Mouse (Mus musculus): Measurements from ENCODE around the gene Triobp.

Triobp gene

GRCm38 (mm10) chr15:78947657-78948056 lies at the start of gene Triobp:
TSS of gene Triobp (plus strand) at chr15:78947724.
- peak; percentile 32 to 50 for DNase-seq

DNA sequence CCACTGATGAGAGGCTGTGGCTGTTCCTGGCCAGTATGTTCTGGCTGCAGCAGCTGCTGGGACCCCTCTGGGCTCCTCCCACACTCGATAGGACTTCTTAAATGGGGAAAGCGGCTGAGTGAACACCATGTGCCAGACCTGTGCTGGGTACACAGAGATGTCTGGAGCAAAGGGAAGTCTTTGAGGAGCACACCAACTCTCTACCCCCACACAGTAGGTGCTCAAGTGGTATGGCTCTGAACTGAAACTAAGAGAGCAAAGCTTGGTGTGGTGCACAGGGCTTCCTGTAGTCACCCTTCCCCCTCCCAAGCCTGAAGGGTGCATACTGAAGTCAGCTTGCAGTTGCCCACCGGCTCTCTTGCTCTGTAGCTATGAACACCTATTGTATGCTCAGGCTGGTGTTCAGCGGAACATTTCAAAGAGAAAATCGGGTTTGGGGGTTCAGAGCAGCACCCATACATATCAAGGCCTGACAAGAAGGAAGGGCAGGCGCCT lies 49.0 kb upstream of the Triobp start:
- DNase-seq: peak in 1 of 2 experiments; percentile 39

DNA sequence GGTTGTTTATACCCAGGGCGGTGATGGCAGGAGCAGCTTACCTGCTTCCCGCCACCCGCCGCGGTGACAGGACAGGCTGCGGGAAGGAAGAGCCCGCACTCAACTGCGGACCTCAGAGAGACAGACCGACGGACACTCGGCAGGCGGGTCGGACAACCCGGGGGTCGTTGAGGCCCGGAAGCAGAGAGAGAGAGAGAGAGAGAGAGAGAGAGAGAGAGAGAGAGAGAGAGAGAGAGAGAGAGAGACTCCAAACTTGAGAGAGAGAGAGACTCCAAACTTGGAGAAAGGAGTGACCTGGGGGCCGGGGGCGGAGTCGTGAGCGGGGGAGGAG lies 48.1 kb upstream of the Triobp start, which contains the start of gene Gm49510:
Gene Gm49510, plus strand, starts transcription at position 259 of the 331 bp plus-strand sequence.
- DNase-seq: peak in 1 of 2 experiments; percentile 36

DNA sequence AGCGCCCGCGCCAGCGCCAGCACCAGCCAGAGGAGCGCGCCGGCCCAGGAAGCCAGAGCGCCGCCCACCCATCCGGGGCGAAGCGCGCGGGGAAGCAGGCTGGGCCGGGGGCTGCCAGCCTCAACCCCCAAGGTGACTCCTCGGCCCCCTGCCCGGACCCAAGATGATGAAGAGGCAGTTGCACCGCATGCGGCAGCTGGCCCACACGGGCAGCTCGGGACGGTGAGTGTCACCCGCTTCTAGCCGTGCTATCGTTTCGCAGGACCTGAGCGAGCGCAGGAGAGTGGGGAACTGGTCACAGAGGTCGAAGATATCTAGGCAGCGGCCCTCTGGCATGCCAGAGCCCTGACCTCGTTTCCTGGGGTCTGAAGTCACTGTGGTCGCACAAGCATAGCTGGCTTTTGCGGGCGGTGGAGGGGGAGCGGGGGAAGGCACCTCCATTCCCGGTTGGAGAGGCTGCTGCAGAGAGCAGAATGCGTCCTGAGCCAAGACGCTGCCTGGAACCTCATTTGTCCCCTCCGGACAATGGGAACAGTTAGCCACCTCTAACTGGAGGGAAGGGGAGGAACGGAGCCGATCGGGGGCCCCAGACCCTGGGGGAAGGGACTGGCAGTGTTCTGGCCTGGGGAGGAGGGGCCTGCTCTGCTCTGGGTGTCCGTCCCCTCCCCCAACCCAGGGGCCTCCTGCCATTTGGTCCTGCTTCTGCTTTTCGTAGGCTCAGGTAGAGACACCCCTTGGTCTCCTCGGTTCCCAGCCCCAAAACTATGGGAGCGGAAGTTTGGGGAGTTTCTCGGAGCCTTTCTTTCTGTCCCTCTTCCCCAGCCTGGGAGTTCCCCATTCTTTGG lies 47.6 kb upstream of the Triobp start, which contains the start of gene Sh3bp1:
Gene Sh3bp1, plus strand, starts transcription at position 29 of the 845 bp plus-strand sequence.
- DNase-seq: peak; percentile 63 to 76

GRCm38 (mm10) chr15:78900585-78901421 lies 46.7 kb upstream of the Triobp start:
- no peak for DNase-seq

GRCm38 (mm10) chr15:78901422-78901789 lies 46.1 kb upstream of the Triobp start:
- DNase-seq: no peak

DNA sequence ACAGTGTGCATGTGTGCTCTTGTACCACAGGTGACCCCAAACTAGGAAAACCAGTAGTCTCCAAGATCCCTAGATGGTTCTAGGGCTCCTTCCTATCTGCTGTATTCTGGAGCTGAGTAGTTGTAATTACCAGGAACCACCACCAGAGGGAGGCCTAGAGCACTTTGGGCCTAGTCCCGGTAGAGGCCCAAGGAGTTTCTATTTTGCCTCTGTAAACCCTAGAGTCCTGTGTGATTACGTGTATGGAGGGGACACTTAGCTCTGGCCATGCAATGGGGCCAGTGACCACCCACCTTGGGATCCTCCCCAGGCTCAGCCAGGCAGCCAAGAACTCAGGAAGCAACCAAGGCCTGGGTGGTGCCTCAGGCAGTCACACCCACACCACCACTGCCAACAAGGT lies 44.3 kb upstream of the Triobp start:
- peak in 1 of 2 experiments; percentile 82 for DNase-seq

GRCm38 (mm10) chr15:78908399-78908798 lies 39.1 kb upstream of the Triobp start:
- no peak for DNase-seq

GRCm38 (mm10) chr15:78908982-78909381 lies 38.5 kb upstream of the Triobp start:
- DNase-seq: no peak

DNA sequence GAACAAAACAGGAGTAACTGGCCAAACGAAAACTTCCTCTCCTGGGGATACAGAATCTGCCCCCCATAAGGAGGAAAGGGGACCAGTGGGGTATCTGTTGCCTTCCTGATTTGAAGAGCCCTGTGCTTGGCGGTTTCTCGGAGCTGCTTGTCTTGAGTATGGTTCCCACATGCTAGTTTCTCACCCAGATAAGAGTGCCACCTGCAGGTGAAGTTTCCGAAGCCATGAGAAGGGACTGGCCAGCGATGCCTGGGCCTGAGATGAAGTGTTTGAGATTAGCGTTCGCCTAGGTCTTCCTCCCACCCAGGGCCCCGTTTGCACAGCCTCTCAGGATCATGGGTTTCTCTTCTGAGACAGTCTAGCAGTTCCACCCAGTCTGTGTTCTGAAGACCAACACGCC lies 35.5 kb upstream of the Triobp start:
- no peak for DNase-seq

DNA sequence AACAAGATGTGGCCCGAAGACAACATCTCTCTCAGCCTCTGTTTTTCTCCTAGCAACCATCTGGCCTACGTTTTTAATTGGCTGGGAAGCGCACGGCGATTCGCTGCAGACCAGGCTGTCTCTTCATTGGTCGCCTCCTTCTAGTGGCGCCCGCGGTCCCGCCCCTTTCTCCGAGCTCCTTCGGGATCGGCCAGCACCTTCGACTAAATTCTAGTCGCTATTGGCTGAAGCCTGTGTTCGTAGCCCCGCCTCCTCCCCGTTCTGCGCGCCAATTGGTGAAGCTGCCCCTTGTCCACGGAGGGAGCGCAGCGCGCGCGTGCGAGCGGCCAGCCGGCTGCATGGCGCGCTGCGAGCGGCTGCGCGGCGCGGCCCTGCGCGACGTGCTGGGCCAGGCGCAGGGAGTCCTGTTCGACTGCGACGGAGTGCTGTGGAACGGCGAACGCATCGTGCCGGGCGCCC lies 33.9 kb upstream of the Triobp start, which contains the start of gene Pdxp:
Gene Pdxp, plus strand, starts transcription at position 288 of the 459 bp plus-strand sequence.
- peak; percentile 91 to 93 for DNase-seq

DNA sequence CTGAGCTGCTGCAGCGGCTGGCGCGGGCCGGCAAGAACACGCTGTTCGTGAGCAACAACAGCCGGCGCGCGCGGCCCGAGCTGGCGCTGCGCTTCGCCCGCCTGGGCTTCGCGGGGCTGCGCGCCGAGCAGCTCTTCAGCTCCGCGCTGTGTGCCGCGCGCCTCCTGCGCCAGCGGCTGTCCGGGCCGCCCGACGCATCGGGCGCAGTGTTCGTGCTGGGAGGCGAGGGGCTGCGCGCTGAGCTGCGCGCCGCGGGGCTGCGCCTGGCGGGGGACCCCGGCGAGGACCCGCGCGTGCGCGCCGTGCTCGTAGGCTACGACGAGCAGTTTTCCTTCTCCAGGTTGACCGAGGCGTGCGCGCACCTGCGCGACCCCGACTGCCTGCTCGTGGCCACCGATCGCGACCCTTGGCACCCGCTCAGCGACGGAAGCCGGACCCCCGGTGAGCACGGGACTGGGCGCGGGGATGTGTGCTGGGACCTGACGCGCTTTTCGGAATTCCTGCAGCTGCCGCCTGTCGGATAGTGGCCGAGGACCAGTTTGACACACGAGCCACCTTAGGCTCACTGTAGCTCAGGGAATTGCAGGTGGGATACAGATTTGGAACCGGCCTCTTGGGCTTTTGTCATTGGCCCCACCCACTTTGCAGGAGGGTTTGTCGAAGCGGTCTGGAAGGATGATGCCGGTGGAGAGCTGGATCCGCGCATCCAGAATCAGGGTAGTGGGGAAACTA lies 33.3 kb upstream of the Triobp start:
- DNase-seq: peak in 1 of 2 experiments; percentile 43

GRCm38 (mm10) chr15:78914823-78915659 lies 32.5 kb upstream of the Triobp start:
- no peak for DNase-seq

- peak in 1 of 2 experiments; percentile 57 for DNase-seq
These were observed 31.9 kb upstream of the Triobp start for GRCm38 (mm10) chr15:78915660-78916017.

DNA sequence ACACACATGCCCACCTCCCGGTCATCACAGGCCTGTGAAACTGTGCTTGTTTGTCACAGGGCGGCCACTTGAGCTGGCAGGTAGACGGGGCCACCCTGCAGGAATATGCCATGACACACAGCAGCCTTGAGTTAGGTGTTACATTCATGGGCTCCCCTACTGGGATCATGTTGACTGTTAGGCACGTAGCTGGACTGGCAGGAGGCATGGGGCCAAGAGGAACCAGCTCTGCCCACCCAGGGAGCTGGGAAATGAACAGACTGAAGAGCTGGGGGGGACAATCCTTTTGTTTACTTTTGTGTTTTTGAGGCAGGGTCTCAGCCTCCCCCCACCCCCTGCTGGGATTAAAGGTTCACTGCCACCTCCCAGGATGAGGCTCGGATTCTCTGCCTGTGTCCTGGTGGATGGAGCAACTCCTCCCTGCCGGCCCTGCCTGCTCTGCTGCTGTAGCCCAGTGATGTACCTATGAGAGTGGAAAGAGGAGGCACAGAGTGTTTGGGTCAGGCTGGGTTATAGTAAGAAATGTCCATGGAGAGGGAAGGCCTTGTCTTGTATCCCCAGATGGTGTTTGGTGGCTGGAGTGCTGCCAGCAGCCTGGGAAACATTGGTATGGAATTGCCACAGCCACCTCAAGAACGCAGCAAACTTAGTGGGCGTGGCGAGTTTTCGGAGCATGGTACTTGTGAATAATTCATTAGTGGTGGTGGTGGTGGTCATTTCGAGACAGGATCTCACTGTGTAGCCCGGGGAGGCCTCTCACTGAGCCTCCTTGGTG lies 31.3 kb upstream of the Triobp start:
- DNase-seq: no peak

DNA sequence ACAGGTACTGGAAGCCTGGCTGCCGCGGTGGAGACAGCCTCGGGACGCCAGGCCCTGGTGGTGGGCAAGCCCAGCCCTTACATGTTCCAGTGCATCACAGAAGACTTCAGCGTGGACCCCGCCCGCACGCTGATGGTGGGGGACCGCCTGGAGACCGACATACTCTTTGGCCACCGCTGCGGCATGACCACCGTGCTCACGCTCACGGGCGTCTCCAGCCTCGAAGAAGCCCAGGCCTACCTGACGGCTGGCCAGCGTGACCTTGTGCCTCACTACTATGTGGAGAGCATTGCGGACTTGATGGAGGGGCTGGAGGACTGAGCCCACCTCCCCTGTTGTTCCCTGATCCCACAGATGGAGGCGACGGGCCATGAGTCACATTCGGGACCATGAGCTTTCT lies 29.4 kb upstream of the Triobp start:
- no peak for DNase-seq

GRCm38 (mm10) chr15:78919914-78920313 lies 27.6 kb upstream of the Triobp start:
- no peak for DNase-seq

DNA sequence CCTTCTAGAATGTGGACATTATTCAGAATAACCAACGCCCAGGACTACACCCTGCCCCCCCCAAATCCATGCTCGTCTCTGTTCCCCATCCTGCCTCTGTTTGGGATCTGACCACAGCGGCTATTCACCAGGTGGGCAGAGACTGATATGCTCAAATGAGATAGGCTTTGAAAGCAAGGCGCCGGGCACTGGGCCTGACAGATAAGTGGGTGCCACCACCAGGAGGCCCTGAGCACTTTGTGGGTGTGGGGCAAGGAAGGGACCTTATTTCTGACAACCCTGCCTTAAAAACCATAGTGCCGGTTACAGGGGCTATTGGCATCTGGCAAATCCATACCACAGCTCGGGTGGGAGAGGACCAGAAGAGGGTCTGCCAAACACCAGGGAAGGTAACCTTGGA lies 24.8 kb upstream of the Triobp start:
- DNase-seq: no peak

GRCm38 (mm10) chr15:78923585-78923984 lies 23.9 kb upstream of the Triobp start:
- DNase-seq: peak in 1 of 2 experiments; percentile 46

DNA sequence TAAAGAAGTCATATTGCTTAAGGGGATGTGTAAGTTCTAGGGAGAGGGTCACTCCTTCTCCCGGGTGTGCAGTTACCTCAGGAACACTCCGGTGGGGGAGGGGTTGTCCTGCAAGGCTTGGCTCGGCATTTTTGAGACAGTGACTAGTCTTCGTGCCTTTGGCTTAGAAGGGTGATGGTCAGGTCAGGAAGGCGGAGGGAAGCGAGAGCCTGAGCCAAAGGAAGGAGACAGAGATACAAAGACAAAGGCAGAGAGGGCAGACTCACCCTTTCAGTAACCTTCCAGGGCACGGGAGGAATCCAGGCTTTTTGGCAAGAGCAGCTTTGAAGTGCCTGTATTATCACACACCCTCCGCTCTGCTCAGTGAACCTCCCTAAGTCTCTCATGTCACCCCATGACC lies 22.4 kb upstream of the Triobp start:
- no peak for DNase-seq

All from spleen, adult 18-20 months (tissue).